Mouse (Mus musculus): ENCODE results near the gene Ptk6.
"Not testable (repeated sequence)": the region's sequence is repeated elsewhere in the genome, so short reads cannot be mapped to it uniquely, and the experiment has no call there.

Ptk6 gene

GRCm38 (mm10) chr2:181219538-181220216 lies 17.1 kb upstream of the Ptk6 start, which contains the start of gene Fndc11:
Gene Fndc11, plus strand, starts transcription at chr2:181220013.
- DNase-seq (ENCODE audit: low spot score in 2 of 2): peak; percentile 37 to 51

GRCm38 (mm10) chr2:181218881-181219485 lies 16.4 kb upstream of the Ptk6 start:
- no peak for DNase-seq (ENCODE audit: low spot score in 2 of 2)

GRCm38 (mm10) chr2:181216037-181216436 lies 13.4 kb upstream of the Ptk6 start:
- DNase-seq (ENCODE audit: low spot score in 2 of 2): no peak

DNA sequence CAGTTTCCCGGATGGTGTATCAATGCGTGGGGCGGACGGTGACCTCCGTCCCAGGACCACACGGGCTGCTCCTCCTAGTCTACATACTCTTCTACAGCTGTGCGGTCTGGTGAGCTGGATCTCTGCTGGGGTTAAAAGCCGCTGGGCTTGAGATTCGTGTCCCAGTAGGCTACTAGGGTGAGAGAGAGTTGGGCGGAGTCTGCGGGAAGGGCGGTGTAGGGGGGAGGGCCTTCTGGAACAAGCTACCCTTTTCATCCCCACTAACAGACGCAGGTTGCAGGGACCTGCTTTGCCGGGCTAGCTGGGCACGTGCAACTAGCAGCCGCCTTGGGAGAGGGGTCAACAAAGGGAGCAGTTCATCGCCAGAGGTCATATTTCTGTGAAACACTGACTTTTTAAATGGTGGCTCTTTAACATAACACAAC lies 10.4 kb upstream of the Ptk6 start, which contains the start of gene Srms:
Gene Srms, minus strand, starts transcription at position 165 of the 425 bp plus-strand sequence.
- peak in 1 of 2 experiments; percentile 52 for DNase-seq (ENCODE audit: low spot score in 2 of 2)

- no peak for DNase-seq (ENCODE audit: low spot score in 2 of 2)
These were observed 9.9 kb upstream of the Ptk6 start for GRCm38 (mm10) chr2:181212389-181213020.

GRCm38 (mm10) chr2:181206118-181206517 lies 3.5 kb upstream of the Ptk6 start:
- no peak for DNase-seq (ENCODE audit: low spot score in 2 of 2)

DNA sequence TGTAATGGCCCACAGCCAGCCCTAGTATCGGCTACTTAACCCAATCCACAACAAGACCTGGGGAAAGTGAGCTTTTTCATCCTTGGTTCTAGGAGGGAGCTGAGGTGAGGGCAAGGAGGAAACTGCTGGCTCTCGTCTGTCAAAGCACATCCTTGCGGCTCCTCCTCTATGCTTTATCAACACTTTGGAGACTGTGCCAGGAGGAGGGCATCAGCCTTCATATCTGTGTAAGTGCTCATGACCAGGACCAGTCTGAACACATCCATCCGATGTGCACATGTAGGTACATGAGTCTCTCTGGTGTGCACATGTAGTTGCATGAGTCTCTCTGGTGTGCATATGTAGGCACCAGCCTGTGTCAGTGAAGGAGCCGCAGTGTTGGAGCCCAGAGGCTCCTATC lies 3.1 kb upstream of the Ptk6 start:
- no peak for DNase-seq (ENCODE audit: low spot score in 2 of 2)

DNA sequence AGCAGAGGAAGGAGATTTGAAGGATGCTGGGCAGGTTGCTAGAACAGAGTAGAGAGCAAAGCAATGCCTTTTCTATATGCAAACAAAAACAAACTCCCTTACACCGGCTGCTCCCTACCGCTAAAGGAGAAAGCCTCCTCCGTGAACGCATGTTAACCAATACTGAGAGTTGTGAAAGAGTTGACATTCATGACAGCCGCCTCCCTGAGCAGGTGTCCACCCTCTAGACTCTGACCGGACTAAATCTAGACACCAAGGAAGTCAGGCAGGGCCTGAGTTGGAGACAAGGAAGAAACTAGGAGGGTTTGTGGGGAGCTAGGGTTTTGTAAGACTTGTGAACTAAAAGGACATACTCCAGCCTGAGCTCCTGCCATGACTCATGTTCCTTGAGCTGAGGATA lies 297 bp upstream of the Ptk6 start:
- DNase-seq (ENCODE audit: low spot score in 2 of 2): no peak

DNA sequence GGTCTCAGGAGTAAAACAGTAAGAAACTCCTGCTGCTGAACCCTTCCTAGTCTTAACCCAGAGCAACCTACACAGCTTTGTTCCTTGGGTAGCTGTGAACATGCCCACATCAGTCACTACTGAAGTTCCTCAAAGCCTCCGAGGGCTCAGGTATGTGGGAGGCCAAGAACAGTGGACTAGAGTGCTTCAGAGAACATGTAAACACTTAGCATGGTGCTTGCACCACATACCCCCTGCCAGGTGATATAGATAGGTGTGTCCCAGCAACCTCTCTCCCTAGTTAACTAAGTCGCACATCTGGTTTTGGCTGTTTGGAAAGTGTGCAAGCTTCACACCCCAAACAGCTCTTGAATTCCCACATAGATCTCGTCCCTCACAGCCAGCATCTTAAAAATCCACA lies 983 bp downstream of the Ptk6 start:
- DNase-seq (ENCODE audit: low spot score in 2 of 2): no peak

GRCm38 (mm10) chr2:181196628-181197300 lies 5.8 kb downstream of the Ptk6 start:
- DNase-seq (ENCODE audit: low spot score in 2 of 2): no peak

DNA sequence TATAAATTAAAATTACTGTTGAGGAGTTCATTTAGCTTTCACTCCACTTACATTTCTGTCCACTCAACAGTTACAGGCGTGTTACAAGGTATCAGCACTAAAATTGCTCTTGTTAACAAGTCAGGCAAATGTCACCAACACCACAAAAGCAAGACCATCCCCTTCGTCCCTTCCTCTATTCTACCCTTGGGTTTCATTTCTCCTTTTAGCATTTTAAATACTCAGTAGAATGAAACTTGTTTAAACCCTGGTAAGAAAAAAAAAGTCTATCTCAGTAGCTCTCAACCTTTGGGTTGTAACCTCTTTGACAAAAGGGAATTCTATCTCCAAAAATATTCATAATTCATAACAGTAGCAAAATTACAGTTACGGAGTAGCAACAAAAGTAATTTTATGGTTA lies 9.5 kb downstream of the Ptk6 start:
- no peak for DNase-seq (ENCODE audit: low spot score in 2 of 2)

GRCm38 (mm10) chr2:181191936-181192335 lies 10.7 kb downstream of the Ptk6 start:
- no peak for DNase-seq (ENCODE audit: low spot score in 2 of 2)

DNA sequence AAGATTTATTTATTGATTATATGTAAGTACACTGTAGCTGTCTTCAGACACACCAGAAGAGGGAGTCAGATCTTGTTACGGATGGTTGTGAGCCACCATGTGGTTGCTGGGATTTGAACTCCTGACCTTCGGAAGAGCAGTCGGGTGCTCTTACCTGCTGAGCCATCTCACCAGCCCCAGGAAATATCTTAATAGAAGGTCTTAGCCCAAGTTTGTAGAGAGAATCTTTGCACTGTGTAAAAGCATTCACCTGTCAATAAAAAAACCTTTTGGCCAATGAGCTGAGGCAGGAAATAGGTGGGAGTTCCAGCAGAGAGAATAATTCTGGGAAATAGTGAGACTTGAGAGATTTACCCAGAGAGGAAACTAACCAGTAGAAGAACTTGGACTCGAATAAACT lies 11.2 kb downstream of the Ptk6 start:
- not testable (repeated sequence) for DNase-seq (ENCODE audit: low spot score in 2 of 2)

GRCm38 (mm10) chr2:181189321-181189720 lies 13.3 kb downstream of the Ptk6 start:
- DNase-seq (ENCODE audit: low spot score in 2 of 2): no peak

- DNase-seq (ENCODE audit: low spot score in 2 of 2): peak; percentile 33 to 66
These were observed 13.9 kb downstream of the Ptk6 start for GRCm38 (mm10) chr2:181188681-181189080.

DNA sequence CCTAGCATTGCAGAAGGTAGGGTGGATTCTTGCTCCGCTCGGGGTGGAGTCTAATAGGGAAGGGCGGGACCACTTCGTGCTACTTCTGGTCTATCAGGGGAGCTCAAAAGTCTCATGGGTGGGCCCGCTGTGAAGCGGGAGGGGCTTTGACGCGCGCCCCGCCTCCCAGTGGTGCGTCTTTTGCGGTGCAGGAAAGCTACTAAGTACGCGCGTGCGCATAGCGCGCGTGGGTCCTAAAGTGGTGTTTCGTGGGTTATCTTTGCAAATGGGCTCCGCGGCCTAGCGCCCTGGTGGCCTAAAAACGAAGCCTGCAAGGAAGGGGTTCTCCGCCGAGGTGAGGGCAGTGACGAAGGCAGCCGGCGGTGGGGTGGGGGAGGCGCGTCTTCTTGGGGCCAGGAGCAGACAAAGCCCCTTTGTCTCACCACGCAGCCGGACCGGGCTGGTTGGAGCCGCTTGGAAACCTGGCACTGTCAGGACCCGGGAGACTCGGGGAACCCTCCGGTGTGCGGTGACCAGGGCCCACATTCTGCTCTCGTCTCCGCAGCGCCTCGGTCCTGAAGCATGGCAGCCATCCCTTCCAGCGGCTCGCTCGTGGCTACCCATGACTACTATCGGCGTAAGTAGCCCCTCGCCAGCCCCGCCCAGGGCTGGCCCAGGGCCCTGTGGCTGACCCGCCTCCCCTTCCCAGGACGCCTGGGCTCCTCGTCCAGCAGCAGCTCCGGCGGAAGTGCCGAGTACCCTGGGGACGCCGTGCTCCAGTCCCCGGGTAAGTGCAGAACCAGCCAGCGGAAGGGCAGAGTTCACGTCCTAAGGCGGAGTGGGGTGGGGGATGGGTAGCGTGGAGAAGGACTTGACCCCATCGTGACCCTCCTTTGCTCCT lies 15.2 kb downstream of the Ptk6 start, which contains the start of gene Ppdpf:
Gene Ppdpf, plus strand, starts transcription at position 127 of the 880 bp plus-strand sequence.
- DNase-seq (ENCODE audit: low spot score in 2 of 2): peak; percentile 91 to 96

DNA sequence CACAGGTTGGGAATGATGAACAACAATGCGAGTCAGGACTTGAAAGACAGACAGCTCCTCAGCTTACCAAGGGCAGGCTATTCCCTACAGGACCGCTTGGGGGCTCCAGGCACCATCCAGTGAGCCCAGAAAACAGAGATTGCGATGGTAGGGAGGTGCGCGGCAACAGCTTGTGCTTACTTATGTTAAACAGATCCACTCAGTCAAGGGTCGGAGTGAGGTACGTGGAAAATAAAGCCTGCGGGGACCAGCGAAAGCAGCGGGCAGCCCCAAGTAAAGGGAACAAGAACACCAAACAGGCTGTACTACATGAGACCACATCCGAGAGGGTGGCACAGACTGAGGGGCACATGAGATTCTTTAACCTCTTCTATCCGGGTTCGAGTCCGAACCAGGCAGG lies 16.0 kb downstream of the Ptk6 start:
- peak; percentile 78 to 82 for DNase-seq (ENCODE audit: low spot score in 2 of 2)

- DNase-seq (ENCODE audit: low spot score in 2 of 2): no peak
These were observed 21.7 kb downstream of the Ptk6 start for GRCm38 (mm10) chr2:181180898-181181297.

DNA sequence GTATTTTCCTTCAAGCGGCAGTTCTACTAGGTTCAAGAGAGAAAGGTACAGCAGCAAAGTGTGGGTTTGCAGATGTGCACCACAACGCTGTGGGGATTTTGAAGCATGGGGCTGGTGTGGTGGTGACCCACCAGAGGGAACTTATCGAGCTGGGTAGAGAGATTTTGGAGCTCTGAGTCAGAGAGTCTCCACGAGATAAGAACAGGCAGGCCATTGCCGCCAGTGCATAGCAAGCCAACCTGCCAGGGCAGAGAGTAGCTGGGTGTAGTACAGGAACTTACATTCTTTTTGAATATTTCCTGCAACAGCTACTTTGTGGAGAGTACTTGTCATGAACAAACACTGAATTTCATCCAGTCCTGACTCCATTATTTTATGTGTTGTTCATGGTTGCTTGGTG lies 24.1 kb downstream of the Ptk6 start:
- no peak for DNase-seq (ENCODE audit: low spot score in 2 of 2)

- no peak for DNase-seq (ENCODE audit: low spot score in 2 of 2)
These were observed 24.6 kb downstream of the Ptk6 start for GRCm38 (mm10) chr2:181178015-181178414.

DNA sequence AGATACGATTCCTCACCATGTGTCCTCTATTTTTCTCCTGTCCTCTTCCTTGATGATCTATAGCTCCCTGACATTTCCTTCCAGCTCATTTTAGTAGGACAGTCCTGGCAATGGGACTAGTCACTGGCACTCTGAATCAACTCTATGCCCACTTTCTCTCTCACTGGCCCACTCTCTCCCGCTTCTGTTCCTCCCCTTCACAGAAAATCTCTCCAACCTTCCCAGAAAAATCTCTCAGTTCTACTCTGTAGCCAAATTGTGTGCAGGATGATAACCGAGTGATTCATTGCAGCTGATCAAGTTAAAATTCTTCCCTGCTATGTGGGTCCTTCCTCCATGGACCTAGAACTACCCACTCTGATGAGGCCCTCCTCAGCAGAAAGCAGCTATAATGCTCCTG lies 27.9 kb downstream of the Ptk6 start:
- DNase-seq (ENCODE audit: low spot score in 2 of 2): no peak

All from urinary bladder, adult 18-20 months (tissue).